Mouse (Mus musculus): ENCODE measurements around the gene Shisa5. TPM values are rescaled to one million over a fixed set of nuclear protein-coding genes. Genes with fewer than 3 reads are reported as not detected.

Shisa5 gene
- polyA plus RNA-seq, 1 experiment from 2014 or later: 23.2 TPM

GRCm38 (mm10) chr9:109031001-109031400 is 7.4 kb upstream of the Shisa5 start:
- no peak overlapping the region for H3K27ac ChIP-seq (ENCODE audit: low read length)
- no peak overlapping the region for H3K4me3 ChIP-seq (ENCODE audit: low read depth, low read length)
- H3K9ac ChIP-seq (ENCODE audit: low read depth, low read length): no peak overlapping the region
- no peaks in the 10 kb centered on the region for H3K27me3 ChIP-seq (ENCODE audit: control insufficient read depth, insufficient read depth, low read depth, low read length)
- ATAC-seq (ENCODE audit: low read depth): no peak
- H3K36me3 ChIP-seq (ENCODE audit: control insufficient read depth, insufficient read depth): no peaks in the 10 kb centered on the region
- no peaks in the 10 kb centered on the region; the same call in none of the 2 replicates for H3K4me1 ChIP-seq (ENCODE audit: control insufficient read depth, low read depth, low read length)
- H3K9me3 ChIP-seq (replicated peaks; ENCODE audit: control insufficient read depth, low read length): no peaks in the 10 kb centered on the region
- WGBS (ENCODE audit: insufficient replicate concordance): 76% methylated on average over 7 of the region's 7 CpGs
- H3K4me2 ChIP-seq (ENCODE audit: low read depth, low read length): no peak overlapping the region

GRCm38 (mm10) chr9:109031686-109032085 is 6.7 kb upstream of the Shisa5 start:
- Histone ChIP-seq H3K27me3 (ENCODE audit: control insufficient read depth, insufficient read depth, low read depth, low read length) (no peaks in the 10 kb centered on the region), H3K4me3 (ENCODE audit: low read depth, low read length) (no peak overlapping the region), H3K4me2 (ENCODE audit: low read depth, low read length) (no peak overlapping the region), H3K36me3 (ENCODE audit: control insufficient read depth, insufficient read depth) (no peaks in the 10 kb centered on the region), H3K27ac (ENCODE audit: low read length) (no peak overlapping the region), H3K4me1 (ENCODE audit: control insufficient read depth, low read depth, low read length) (no peaks in the 10 kb centered on the region; the same call in none of the 2 replicates), H3K9ac (ENCODE audit: low read depth, low read length) (no peak overlapping the region), H3K9me3 (replicated peaks; ENCODE audit: control insufficient read depth, low read length) (no peaks in the 10 kb centered on the region)
- 71% methylated on average over 8 of the region's 8 CpGs for WGBS (ENCODE audit: insufficient replicate concordance)
- no peak for ATAC-seq (ENCODE audit: low read depth)

GRCm38 (mm10) chr9:109032435-109032834 is 5.9 kb upstream of the Shisa5 start:
- WGBS (ENCODE audit: insufficient replicate concordance): 38% methylated on average over 6 of the region's 6 CpGs
- no peak overlapping the region for H3K27ac ChIP-seq (ENCODE audit: low read length)
- no peaks in the 10 kb centered on the region for H3K9me3 ChIP-seq (replicated peaks; ENCODE audit: control insufficient read depth, low read length)
- ATAC-seq (ENCODE audit: low read depth): no peak
- H3K9ac ChIP-seq (ENCODE audit: low read depth, low read length): no peak overlapping the region
- no peak overlapping the region for H3K4me3 ChIP-seq (ENCODE audit: low read depth, low read length)
- no peak overlapping the region for H3K4me2 ChIP-seq (ENCODE audit: low read depth, low read length)
- no peaks in the 10 kb centered on the region for H3K27me3 ChIP-seq (ENCODE audit: control insufficient read depth, insufficient read depth, low read depth, low read length)
- no peaks in the 10 kb centered on the region for H3K36me3 ChIP-seq (ENCODE audit: control insufficient read depth, insufficient read depth)
- no peaks in the 10 kb centered on the region; the same call in none of the 2 replicates for H3K4me1 ChIP-seq (ENCODE audit: control insufficient read depth, low read depth, low read length)

DNA sequence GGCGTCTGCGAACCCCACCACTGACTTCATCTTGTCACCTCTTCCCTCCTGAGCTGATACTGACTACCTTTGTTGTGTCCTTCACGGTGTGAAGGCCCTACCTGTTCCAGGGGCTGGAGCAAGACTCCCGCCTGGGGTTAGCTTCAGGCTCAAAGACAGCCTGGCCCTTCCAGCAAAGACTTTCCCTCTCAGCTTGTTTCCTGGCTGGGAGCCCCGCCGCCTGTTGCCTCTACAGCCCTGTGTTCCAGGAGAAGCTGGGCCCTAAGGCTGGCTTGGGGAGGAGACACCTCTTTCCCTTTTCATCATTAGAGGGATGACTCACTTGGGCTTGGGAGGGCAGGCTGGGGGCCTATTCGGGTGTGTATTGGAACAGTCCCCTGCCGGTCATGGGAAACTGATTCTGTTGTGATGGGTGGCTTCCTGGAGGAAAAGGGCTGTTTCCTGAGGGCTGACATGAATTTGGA is 568 bp downstream of the Shisa5 start:
- Histone ChIP-seq H3K4me2 (ENCODE audit: low read depth, low read length) (peak overlapping the region; percentile 69), H3K36me3 (ENCODE audit: control insufficient read depth, insufficient read depth) (no peaks in the 10 kb centered on the region), H3K9ac (ENCODE audit: low read depth, low read length) (peak overlapping the region; percentile 60; the same call in 1 of the 2 replicates), H3K4me3 (ENCODE audit: low read depth, low read length) (peak overlapping the region; percentile 63), H3K4me1 (ENCODE audit: control insufficient read depth, low read depth, low read length) (peaks cover 6% of the 10 kb centered on the region), H3K9me3 (replicated peaks; ENCODE audit: control insufficient read depth, low read length) (no peaks in the 10 kb centered on the region), H3K27me3 (ENCODE audit: control insufficient read depth, insufficient read depth, low read depth, low read length) (peaks cover 8% of the 10 kb centered on the region), H3K27ac (ENCODE audit: low read length) (no peak overlapping the region)
- 16% methylated on average over 8 of the region's 8 CpGs for WGBS (ENCODE audit: insufficient replicate concordance)
- ATAC-seq (ENCODE audit: low read depth): no peak

DNA sequence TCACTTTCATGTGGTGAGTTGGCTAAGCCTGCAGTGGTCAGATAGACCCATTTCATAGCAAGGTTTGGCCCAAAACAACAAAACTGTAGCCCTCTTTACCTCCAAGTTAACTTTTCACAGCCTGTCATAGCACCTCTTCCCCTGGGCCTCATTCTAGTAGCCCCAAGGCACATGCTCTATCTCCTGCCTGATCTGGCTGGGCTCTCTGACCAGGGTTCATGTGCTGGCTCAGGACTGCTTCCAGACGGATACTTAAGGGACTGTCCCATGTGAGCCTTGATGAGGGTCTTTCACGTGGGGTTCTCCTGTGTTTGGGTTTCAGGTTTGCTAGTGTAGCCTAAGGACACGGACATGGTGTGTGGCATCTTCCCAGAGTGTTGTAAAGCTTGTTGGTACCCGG is 1.3 kb downstream of the Shisa5 start:
- Histone ChIP-seq H3K9ac (ENCODE audit: low read depth, low read length) (no peak overlapping the region), H3K4me2 (ENCODE audit: low read depth, low read length) (0 out of 2 replicates have a peak overlapping the region, but pooled peaks have one; percentile 69), H3K4me1 (ENCODE audit: control insufficient read depth, low read depth, low read length) (peaks cover 6% of the 10 kb centered on the region), H3K27me3 (ENCODE audit: control insufficient read depth, insufficient read depth, low read depth, low read length) (peaks cover 8% of the 10 kb centered on the region), H3K36me3 (ENCODE audit: control insufficient read depth, insufficient read depth) (no peaks in the 10 kb centered on the region), H3K4me3 (ENCODE audit: low read depth, low read length) (no peak overlapping the region), H3K27ac (ENCODE audit: low read length) (no peak overlapping the region), H3K9me3 (replicated peaks; ENCODE audit: control insufficient read depth, low read length) (no peaks in the 10 kb centered on the region)
- WGBS (ENCODE audit: insufficient replicate concordance): 68% methylated on average over 4 of the region's 4 CpGs
- ATAC-seq (ENCODE audit: low read depth): no peak

DNA sequence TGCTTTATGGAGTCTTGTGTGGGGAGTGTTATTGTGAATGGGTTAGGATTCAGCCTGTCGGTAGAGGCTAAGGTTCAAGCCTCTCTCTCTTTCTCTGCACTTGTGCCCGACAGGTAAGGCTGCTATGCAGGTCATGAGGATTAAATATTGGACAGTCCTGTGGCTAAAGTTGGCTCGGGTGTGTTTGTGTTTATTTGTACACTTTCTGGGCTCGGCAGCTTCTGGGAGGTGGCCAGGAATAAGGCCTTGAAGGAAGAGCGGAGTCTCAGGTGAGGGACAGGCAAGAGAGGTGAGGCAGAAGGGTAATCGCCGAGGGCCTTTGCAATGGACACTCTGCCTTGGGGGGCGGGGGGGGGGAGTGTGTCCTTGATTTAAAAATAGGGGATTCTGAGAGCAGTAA is 1.9 kb downstream of the Shisa5 start:
- Histone ChIP-seq H3K9ac (ENCODE audit: low read depth, low read length) (no peak overlapping the region), H3K27me3 (ENCODE audit: control insufficient read depth, insufficient read depth, low read depth, low read length) (peaks cover 8% of the 10 kb centered on the region), H3K27ac (ENCODE audit: low read length) (no peak overlapping the region), H3K4me1 (ENCODE audit: control insufficient read depth, low read depth, low read length) (peaks cover 6% of the 10 kb centered on the region), H3K9me3 (replicated peaks; ENCODE audit: control insufficient read depth, low read length) (no peaks in the 10 kb centered on the region), H3K4me3 (ENCODE audit: low read depth, low read length) (no peak overlapping the region), H3K4me2 (ENCODE audit: low read depth, low read length) (no peak overlapping the region), H3K36me3 (ENCODE audit: control insufficient read depth, insufficient read depth) (no peaks in the 10 kb centered on the region)
- 64% methylated on average over 8 of the region's 8 CpGs for whole genome bisulfite sequencing (ENCODE audit: insufficient replicate concordance)
- ATAC-seq (ENCODE audit: low read depth): no peak

DNA sequence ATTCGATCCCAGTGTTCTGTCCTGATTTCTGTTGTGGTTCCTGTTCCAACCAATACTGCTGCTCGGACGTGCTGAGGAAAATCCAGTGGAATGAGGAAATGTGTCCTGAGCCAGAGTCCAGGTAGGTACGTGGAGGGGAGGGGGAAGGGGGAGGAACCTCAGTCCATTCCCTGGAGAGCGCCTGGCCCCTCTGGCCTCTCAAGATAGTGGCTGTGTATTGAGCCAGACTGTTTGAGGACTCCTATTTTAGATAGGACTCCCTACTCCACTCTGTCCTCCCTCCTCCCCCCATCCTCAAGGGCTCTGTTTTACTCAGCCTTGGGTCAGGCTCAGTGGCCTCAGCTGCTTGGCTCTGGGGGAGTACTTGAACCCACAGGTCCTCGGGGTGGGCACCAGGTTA is 2.5 kb downstream of the Shisa5 start:
- Histone ChIP-seq H3K27me3 (ENCODE audit: control insufficient read depth, insufficient read depth, low read depth, low read length) (peaks cover 8% of the 10 kb centered on the region), H3K4me3 (ENCODE audit: low read depth, low read length) (no peak overlapping the region), H3K9ac (ENCODE audit: low read depth, low read length) (no peak overlapping the region), H3K4me1 (ENCODE audit: control insufficient read depth, low read depth, low read length) (peaks cover 6% of the 10 kb centered on the region), H3K27ac (ENCODE audit: low read length) (no peak overlapping the region), H3K4me2 (ENCODE audit: low read depth, low read length) (no peak overlapping the region), H3K36me3 (ENCODE audit: control insufficient read depth, insufficient read depth) (no peaks in the 10 kb centered on the region), H3K9me3 (replicated peaks; ENCODE audit: control insufficient read depth, low read length) (no peaks in the 10 kb centered on the region)
- ATAC-seq (ENCODE audit: low read depth): no peak
- 50% methylated on average over 6 of the region's 6 CpGs for WGBS (ENCODE audit: insufficient replicate concordance)

DNA sequence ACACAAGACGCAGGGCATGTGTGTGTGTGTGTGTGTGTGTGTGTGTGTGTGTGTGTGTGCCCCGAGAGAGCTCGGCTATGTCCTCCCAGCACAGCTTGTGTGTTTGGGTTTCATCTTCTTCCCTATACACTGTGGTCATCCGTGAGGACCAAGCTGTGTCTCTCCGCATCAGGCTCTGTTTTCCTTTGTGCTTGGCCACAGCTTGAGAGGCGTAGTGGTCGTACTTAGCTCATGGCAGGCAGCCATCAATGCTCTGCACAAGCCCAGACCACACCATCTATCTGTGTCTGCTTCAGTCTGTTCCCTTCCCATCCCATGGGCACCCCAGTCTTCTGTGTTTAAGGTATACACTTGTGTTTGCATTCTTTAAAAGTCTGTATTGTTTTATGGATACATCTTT is 3.0 kb downstream of the Shisa5 start:
- WGBS (ENCODE audit: insufficient replicate concordance): 64% methylated on average over 7 of the region's 7 CpGs
- no peak for ATAC-seq (ENCODE audit: low read depth)
- Histone ChIP-seq H3K4me3 (ENCODE audit: low read depth, low read length) (no peak overlapping the region), H3K27me3 (ENCODE audit: control insufficient read depth, insufficient read depth, low read depth, low read length) (peaks cover 8% of the 10 kb centered on the region), H3K9me3 (replicated peaks; ENCODE audit: control insufficient read depth, low read length) (no peaks in the 10 kb centered on the region), H3K4me2 (ENCODE audit: low read depth, low read length) (no peak overlapping the region), H3K27ac (ENCODE audit: low read length) (no peak overlapping the region), H3K9ac (ENCODE audit: low read depth, low read length) (no peak overlapping the region), H3K4me1 (ENCODE audit: control insufficient read depth, low read depth, low read length) (peaks cover 6% of the 10 kb centered on the region), H3K36me3 (ENCODE audit: control insufficient read depth, insufficient read depth) (no peaks in the 10 kb centered on the region)

- H3K4me2 ChIP-seq (ENCODE audit: low read depth, low read length): no peak overlapping the region
- no peaks in the 10 kb centered on the region for H3K27me3 ChIP-seq (ENCODE audit: control insufficient read depth, insufficient read depth, low read depth, low read length)
- H3K4me1 ChIP-seq (ENCODE audit: control insufficient read depth, low read depth, low read length): no peaks in the 10 kb centered on the region
- H3K36me3 ChIP-seq (ENCODE audit: control insufficient read depth, insufficient read depth): no peaks in the 10 kb centered on the region
- ATAC-seq (ENCODE audit: low read depth): no peak
- WGBS (ENCODE audit: insufficient replicate concordance): 33% methylated on average over 5 of the region's 5 CpGs
- H3K9me3 ChIP-seq (replicated peaks; ENCODE audit: control insufficient read depth, low read length): no peaks in the 10 kb centered on the region
- H3K4me3 ChIP-seq (ENCODE audit: low read depth, low read length): no peak overlapping the region
- no peak overlapping the region for H3K9ac ChIP-seq (ENCODE audit: low read depth, low read length)
- H3K27ac ChIP-seq (ENCODE audit: low read length): no peak overlapping the region
Observed at GRCm38 (mm10) chr9:109046306-109046705, 7.9 kb downstream of the Shisa5 start.
